Mouse (Mus musculus): ENCODE results near the gene Pde6h. TPM values are rescaled to one million over a fixed set of nuclear protein-coding genes. Genes with fewer than 3 reads are reported as not detected.

Gene Pde6h
- polyA plus RNA-seq, 2 experiments from 2014 or later = 0.05 to 0.10 TPM

Other genes starting within 250 kb of the Pde6h start
- not detected for gene Gucy2c, start 142.1 kb upstream of the Pde6h start, polyA plus RNA-seq (2017; shearing (Covaris generic))
- gene Hist4h4, start 119.4 kb upstream of the Pde6h start, polyA plus RNA-seq (2017; shearing (Covaris generic)) = 1 to 10 TPM; 1.0 to 1.7 TPM
- 10 to 100 TPM; 73.4 to 92.2 TPM for gene H2afj, start 115.6 kb upstream of the Pde6h start, polyA plus RNA-seq (2017; shearing (Covaris generic))
- 1 to 10 TPM; 2.1 to 5.2 TPM for gene BC049715, start 96.2 kb upstream of the Pde6h start, polyA plus RNA-seq (2017; shearing (Covaris generic))
- 10 to 100 TPM; 58.3 to 63.6 TPM for gene Wbp11, start 95.6 kb upstream of the Pde6h start, polyA plus RNA-seq (2017; shearing (Covaris generic))
- not detected for gene Smco3, start 88.4 kb upstream of the Pde6h start, polyA plus RNA-seq (2017; shearing (Covaris generic))
- gene Art4, start 66.1 kb upstream of the Pde6h start, polyA plus RNA-seq (2017; shearing (Covaris generic)) = 1 to 10 TPM; 3.7 to 5.7 TPM
- gene Mgp, start 48.0 kb upstream of the Pde6h start, polyA plus RNA-seq (2017; shearing (Covaris generic)) = not detected
- gene Erp27, start 1.7 kb upstream of the Pde6h start, polyA plus RNA-seq (2017; shearing (Covaris generic)) = 1 to 10 TPM; 2.9 to 3.1 TPM
- 1,000 to 10,000 TPM; 2,618 to 2,837 TPM for gene Arhgdib, start 18.1 kb downstream of the Pde6h start, polyA plus RNA-seq (2017; shearing (Covaris generic))
- gene Rerg, start 246.7 kb downstream of the Pde6h start, polyA plus RNA-seq (2017; shearing (Covaris generic)) = not detected

Data from CD4-positive, CD25-positive, alpha-beta regulatory T cell, adult 4 months (primary cell).